Mouse (Mus musculus): ENCODE results near the gene Tepsin. TPM values are rescaled to one million over a fixed set of nuclear protein-coding genes. Genes with fewer than 3 reads are reported as not detected.

The Tepsin gene
- polyA plus RNA-seq, 1 experiment = 12.2 TPM

DNA sequence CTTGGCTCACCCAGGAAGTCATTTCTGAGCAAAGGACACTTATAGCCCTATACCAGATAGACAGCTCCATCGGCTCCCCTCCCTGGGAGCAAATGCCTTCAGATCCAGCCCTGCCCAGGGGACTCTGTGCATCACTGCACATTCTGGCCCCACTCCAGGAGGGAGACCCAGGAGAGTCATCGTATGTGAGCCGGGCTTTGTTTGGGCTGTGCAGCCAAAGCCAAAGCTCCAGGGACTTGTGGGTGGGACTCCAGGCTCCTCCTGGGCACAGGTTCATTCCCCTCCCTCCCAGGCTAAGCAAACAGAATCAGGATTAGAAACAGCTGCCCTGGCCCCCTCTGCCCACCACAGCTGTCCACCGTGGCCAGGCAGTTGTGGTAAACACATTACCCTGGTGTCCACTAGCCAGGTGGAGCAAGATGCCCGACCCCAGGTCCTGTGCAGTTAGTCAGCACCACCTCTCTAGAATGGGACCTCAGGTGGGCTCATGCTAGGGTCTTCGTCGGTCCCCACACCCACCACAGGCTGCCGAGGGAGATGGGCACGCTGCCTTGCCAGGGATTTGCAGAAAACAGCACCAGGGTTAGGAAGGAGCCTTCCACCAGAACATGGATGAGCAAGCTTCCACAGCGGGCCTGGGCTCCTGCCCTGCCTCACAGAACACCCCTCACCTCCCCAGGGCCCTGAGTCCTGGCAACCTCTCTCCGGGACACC, 52.5 kb downstream of the Tepsin start:
- no peaks in the 10 kb centered on the region for H3K36me3 ChIP-seq (ENCODE audit: control insufficient read depth, insufficient read depth, low read length, poor library complexity, severe bottlenecking)
- no peaks in the 10 kb centered on the region for H3K4me1 ChIP-seq (ENCODE audit: control insufficient read depth, insufficient read depth, low read length)
- peak overlapping the region; percentile 66 for H3K9ac ChIP-seq (ENCODE audit: low read depth, poor library complexity, severe bottlenecking)
- no peaks in the 10 kb centered on the region for H3K9me3 ChIP-seq (replicated peaks; ENCODE audit: control insufficient read depth, insufficient read depth, low read length, poor library complexity, severe bottlenecking)
- no peak overlapping the region for H3K27ac ChIP-seq (ENCODE audit: insufficient read depth, low read length)
- H3K27me3 ChIP-seq (ENCODE audit: control insufficient read depth, insufficient read depth, low read length, poor library complexity, severe bottlenecking) = 0 out of 2 replicates have a peak, but pooled peaks cover 5% of the 10 kb centered on the region
- H3K4me3 ChIP-seq (ENCODE audit: low read depth, low read length) = peak overlapping the region; percentile 58; the same call in 1 of the 2 replicates
- TF ChIP-seq POLR2A (IDR thresholded peaks at IDR 0.05; ENCODE audit: insufficient read depth, low read length) (no peak), EP300 (IDR thresholded peaks at IDR 0.05; ENCODE audit: insufficient read depth, low read depth, low read length) (no peak), CTCF (IDR thresholded peaks at IDR 0.05; ENCODE audit: low read depth, low read length) (no peak)

DNA sequence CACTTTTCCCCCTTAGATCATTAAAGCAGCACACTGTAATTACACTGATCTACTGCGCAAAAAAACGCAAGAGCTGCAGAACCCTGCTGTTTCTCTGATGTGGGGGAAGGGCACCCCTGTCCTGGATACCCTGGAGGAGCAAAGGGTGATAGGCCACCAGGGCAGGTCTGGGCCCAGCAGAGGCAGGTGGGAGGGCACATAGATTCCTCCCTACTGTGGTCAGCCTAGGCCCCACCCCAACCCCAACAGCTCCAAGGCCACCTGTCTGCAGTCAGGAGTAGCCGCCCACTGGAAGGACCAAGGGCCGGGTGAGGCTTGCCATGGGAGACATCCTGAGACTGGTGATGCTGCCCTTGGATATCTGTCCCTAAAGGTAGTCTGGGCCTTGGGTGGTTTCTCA, 53.2 kb downstream of the Tepsin start:
- no peak overlapping the region for H3K9ac ChIP-seq (ENCODE audit: low read depth, poor library complexity, severe bottlenecking)
- TF ChIP-seq EP300 (IDR thresholded peaks at IDR 0.05; ENCODE audit: insufficient read depth, low read depth, low read length) = no peak
- no peak for TF ChIP-seq POLR2A (IDR thresholded peaks at IDR 0.05; ENCODE audit: insufficient read depth, low read length)
- TF ChIP-seq CTCF (IDR thresholded peaks at IDR 0.05; ENCODE audit: low read depth, low read length) = no peak
- no peaks in the 10 kb centered on the region for H3K4me1 ChIP-seq (ENCODE audit: control insufficient read depth, insufficient read depth, low read length)
- no peaks in the 10 kb centered on the region for H3K36me3 ChIP-seq (ENCODE audit: control insufficient read depth, insufficient read depth, low read length, poor library complexity, severe bottlenecking)
- no peak overlapping the region for H3K27ac ChIP-seq (ENCODE audit: insufficient read depth, low read length)
- H3K9me3 ChIP-seq (replicated peaks; ENCODE audit: control insufficient read depth, insufficient read depth, low read length, poor library complexity, severe bottlenecking) = no peaks in the 10 kb centered on the region
- no peak overlapping the region for H3K4me3 ChIP-seq (ENCODE audit: low read depth, low read length)
- 0 out of 2 replicates have a peak, but pooled peaks cover 5% of the 10 kb centered on the region for H3K27me3 ChIP-seq (ENCODE audit: control insufficient read depth, insufficient read depth, low read length, poor library complexity, severe bottlenecking)

GRCm38 (mm10) chr11:120042141-120042838, 56.2 kb downstream of the Tepsin start:
- no peaks in the 10 kb centered on the region for H3K36me3 ChIP-seq (ENCODE audit: control insufficient read depth, insufficient read depth, low read length, poor library complexity, severe bottlenecking)
- H3K4me3 ChIP-seq (ENCODE audit: low read depth, low read length) = no peak overlapping the region
- H3K27ac ChIP-seq (ENCODE audit: insufficient read depth, low read length) = no peak overlapping the region
- no peaks in the 10 kb centered on the region for H3K9me3 ChIP-seq (replicated peaks; ENCODE audit: control insufficient read depth, insufficient read depth, low read length, poor library complexity, severe bottlenecking)
- 0 out of 2 replicates have a peak, but pooled peaks cover 5% of the 10 kb centered on the region for H3K27me3 ChIP-seq (ENCODE audit: control insufficient read depth, insufficient read depth, low read length, poor library complexity, severe bottlenecking)
- TF ChIP-seq POLR2A (IDR thresholded peaks at IDR 0.05; ENCODE audit: insufficient read depth, low read length) (no peak), CTCF (IDR thresholded peaks at IDR 0.05; ENCODE audit: low read depth, low read length) (no peak), EP300 (IDR thresholded peaks at IDR 0.05; ENCODE audit: insufficient read depth, low read depth, low read length) (no peak)
- H3K9ac ChIP-seq (ENCODE audit: low read depth, poor library complexity, severe bottlenecking) = no peak overlapping the region
- no peaks in the 10 kb centered on the region for H3K4me1 ChIP-seq (ENCODE audit: control insufficient read depth, insufficient read depth, low read length)

DNA sequence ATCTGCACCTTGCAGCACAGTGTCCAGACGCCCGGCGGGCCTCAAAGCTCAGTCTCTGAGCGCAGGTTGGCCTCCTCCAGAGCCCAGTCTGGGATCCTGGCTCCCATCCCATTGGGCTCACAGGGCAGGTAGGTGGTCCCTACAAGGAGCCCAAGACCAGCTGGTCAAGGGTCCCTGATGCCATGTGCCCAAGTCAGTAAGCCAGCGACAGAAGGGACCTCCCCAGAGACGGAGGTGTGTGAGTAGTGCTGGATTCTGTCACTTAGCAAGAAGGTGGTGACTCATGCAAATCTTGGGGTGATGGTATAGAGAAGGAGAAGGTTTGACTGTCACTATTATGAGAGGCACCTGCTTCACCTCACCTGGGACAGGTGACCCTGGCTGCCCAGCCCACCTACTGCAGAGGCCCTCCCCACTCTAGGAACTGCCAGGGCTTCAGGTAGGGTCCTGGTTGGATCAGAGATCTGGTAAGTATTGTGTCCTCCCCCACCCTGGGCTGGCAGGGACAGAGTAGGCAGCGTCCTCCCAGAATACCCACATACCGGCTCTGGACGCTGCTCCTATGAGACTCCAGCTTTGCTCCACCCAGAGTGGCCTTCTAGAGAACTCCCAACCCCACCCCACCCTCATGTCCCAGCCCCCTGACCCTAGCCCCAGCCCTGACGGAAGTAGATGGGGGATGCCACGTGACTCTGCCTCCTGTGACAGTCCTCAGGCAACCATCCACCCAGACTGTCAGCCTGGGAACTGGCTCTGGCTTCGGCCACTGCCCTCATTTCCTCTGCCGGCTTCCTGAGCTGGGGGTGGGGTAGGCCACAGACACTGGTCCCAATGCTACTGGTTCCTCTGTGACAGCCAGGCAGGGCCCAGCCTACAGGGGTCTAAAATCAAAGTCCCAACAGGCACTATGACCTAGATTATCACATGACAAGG, 57.1 kb downstream of the Tepsin start:
- TF ChIP-seq EP300 (IDR thresholded peaks at IDR 0.05; ENCODE audit: insufficient read depth, low read depth, low read length) (no peak), POLR2A (IDR thresholded peaks at IDR 0.05; ENCODE audit: insufficient read depth, low read length) (no peak), CTCF (IDR thresholded peaks at IDR 0.05; ENCODE audit: low read depth, low read length) (no peak)
- no peaks in the 10 kb centered on the region for H3K27me3 ChIP-seq (ENCODE audit: control insufficient read depth, insufficient read depth, low read length, poor library complexity, severe bottlenecking)
- no peaks in the 10 kb centered on the region for H3K36me3 ChIP-seq (ENCODE audit: control insufficient read depth, insufficient read depth, low read length, poor library complexity, severe bottlenecking)
- H3K27ac ChIP-seq (ENCODE audit: insufficient read depth, low read length) = no peak overlapping the region
- no peak overlapping the region for H3K9ac ChIP-seq (ENCODE audit: low read depth, poor library complexity, severe bottlenecking)
- no peaks in the 10 kb centered on the region for H3K4me1 ChIP-seq (ENCODE audit: control insufficient read depth, insufficient read depth, low read length)
- H3K4me3 ChIP-seq (ENCODE audit: low read depth, low read length) = no peak overlapping the region
- H3K9me3 ChIP-seq (replicated peaks; ENCODE audit: control insufficient read depth, insufficient read depth, low read length, poor library complexity, severe bottlenecking) = no peaks in the 10 kb centered on the region

Other genes with a start within 250 kb of the Tepsin start
- gene Chmp6, start 185.3 kb downstream of the Tepsin start, polyA plus RNA-seq (2011; ENCODE audit: insufficient read depth, insufficient read length, low read depth, missing spikeins) = 25.4 and 34.0 TPM in 2 replicates
- 15.4 and 15.6 TPM in 2 replicates for gene Baiap2, start 156.0 kb downstream of the Tepsin start, polyA plus RNA-seq (2011; ENCODE audit: insufficient read depth, insufficient read length, low read depth, missing spikeins)
- 0.81 and 1.6 TPM in 2 replicates for gene Aatk, start 51.6 kb downstream of the Tepsin start, polyA plus RNA-seq (2011; ENCODE audit: insufficient read depth, insufficient read length, low read depth, missing spikeins)
- gene Cep131, start 11.9 kb downstream of the Tepsin start, polyA plus RNA-seq (2011; ENCODE audit: insufficient read depth, insufficient read length, low read depth, missing spikeins) = 12.2 and 18.7 TPM in 2 replicates
- gene Ndufaf8, start 197 bp upstream of the Tepsin start, polyA plus RNA-seq (2011; ENCODE audit: insufficient read depth, insufficient read length, low read depth, missing spikeins) = 15.3 and 17.2 TPM in 2 replicates
- 44.0 and 50.3 TPM in 2 replicates for gene Slc38a10, start 52.6 kb upstream of the Tepsin start, polyA plus RNA-seq (2011; ENCODE audit: insufficient read depth, insufficient read length, low read depth, missing spikeins)
- gene Bahcc1, start 134.2 kb upstream of the Tepsin start, polyA plus RNA-seq (2011; ENCODE audit: insufficient read depth, insufficient read length, low read depth, missing spikeins) = 21.2 and 21.6 TPM in 2 replicates
- gene Actg1, start 249.8 kb upstream of the Tepsin start, polyA plus RNA-seq (2011; ENCODE audit: insufficient read depth, insufficient read length, low read depth, missing spikeins) = 2,484 and 2,505 TPM in 2 replicates